Mouse (Mus musculus) left cerebral cortex, postnatal 10 days (tissue): ENCODE measurements around the gene Gm20696. TPM values are rescaled to one million over a fixed set of nuclear protein-coding genes. Genes with fewer than 3 reads are reported as not detected.

ENCODE experiments used
- DNase-seq, 2 experiments: peaks; one replicate each; pipeline ENCODE4 v3.0.0; 2021 to 2022; ENCODE audit warnings: low spot score in 2 of 2, mixed read lengths in 1 of 2; ENCODE audit errors: extremely low spot score in 1 of 2
- intact Hi-C: fragments of 180-260 bp; cut with DNase I; formaldehyde crosslinking; loops from one replicate; pipeline ENCODE4 v1.15.1; 2025
- total RNA-seq, 2 experiments: library from RNA; stranded (reverse); gene quantifications; 2 replicates each; pipeline ENCODE4 v1.2.3; 2021

Gene Gm20696
- total RNA-seq, 2 experiments from 2014 or later, result 7.0 to 7.9 TPM

DNA sequence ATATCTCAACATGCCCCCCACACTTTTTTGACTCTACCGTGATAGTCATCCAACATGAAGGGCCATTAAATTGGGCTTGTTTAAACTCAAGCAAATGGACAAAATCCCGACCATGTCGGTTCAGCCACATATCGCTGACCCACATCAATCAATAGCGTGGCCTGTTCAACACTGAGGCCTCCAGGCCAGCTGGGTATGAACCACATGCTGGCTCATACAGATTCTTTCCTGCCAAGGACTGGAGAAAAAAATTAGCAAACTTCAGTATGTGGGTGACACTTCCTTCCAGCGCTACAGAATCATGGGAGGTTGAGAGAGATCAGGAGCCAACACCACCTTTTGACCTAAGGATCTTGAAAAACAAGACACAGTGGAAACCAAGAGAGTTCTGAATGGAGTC is 294.6 kb downstream of the Gm20696 start:
- intact Hi-C loops, result no loop called here
- no peak for DNase-seq

- DNase-seq, result no peak
- intact Hi-C loops, result no loop called here
Measured at GRCm38 (mm10) chr6:99369931-99370330, 296.7 kb downstream of the Gm20696 start.

- intact Hi-C loops, result no loop called here
- DNase-seq, result no peak
Measured at GRCm38 (mm10) chr6:99369156-99369555, 297.4 kb downstream of the Gm20696 start.

DNA sequence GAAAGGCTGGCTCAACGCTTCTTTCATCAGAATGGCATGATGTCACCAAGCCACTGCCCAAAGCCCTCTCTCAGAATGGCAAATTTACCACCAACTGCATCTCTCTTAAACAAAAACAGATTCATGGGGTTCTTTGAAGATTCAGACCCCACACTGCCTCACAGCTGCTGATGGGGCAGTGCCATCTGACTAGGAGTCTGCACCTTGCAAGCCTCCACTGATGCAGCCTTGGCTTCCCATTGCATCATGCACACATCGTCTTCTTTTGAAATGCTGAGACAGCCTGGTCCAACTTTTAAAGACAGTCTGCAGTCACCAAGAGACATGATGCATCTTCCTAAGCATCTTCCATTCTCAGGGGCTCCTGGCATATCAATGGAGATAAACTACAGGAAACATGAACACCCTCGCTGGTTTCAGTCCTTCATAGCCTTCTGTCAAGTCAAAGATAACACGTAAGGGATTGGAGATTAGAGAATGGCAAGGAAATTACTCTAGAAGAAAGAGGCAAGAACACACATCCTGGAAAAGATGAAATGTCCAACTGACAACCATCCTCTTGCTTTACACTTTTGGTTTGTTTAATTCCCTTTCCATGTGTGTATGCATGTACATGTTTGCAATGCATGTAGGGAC is 298.4 kb downstream of the Gm20696 start:
- intact Hi-C loops, result no loop called here
- DNase-seq, result no peak

DNA sequence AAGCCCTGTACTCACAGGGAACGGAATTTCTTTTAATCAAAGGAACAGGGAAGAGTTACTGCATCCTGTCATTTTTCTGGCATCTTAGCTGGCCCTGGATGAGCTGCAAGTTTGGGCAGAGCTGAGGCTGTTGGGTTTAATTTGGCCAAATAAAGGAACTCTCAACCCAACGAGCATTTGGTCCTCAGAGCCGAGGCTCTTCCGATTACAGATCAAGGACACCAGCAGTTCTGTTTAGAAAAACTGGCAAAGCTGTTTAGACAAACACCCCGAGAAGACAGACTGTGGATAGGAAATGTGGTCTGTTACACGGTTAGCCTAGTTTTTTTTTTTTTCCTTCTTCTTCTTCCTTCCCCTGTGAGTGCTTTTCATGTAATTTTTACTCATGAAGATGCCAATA is 302.1 kb downstream of the Gm20696 start:
- intact Hi-C loops, result no loop called here

DNA sequence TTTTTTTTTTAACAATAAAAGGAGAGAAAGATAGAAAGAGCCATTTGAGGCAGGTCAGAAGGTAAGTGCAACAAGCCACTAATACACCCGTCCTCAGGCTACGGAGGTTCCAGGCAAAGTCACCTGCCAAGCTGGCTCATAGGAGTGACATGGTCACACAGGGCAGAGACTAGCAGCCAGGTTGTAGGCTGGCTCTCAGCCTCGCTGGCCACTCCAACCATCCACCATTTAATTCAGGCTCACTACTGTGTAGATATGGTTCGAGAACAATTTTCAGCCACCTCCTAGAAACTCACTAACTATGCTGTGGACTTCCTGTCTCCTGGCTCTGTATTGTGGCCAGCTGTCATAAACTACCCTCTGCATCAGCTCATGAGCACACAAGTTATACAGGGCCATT is 306.0 kb downstream of the Gm20696 start:
- DNase-seq, result no peak
- intact Hi-C loops, result no loop called here

More for the DNA sequence above, 302.1 kb downstream of the Gm20696 start:
- no peak for DNase-seq

DNA sequence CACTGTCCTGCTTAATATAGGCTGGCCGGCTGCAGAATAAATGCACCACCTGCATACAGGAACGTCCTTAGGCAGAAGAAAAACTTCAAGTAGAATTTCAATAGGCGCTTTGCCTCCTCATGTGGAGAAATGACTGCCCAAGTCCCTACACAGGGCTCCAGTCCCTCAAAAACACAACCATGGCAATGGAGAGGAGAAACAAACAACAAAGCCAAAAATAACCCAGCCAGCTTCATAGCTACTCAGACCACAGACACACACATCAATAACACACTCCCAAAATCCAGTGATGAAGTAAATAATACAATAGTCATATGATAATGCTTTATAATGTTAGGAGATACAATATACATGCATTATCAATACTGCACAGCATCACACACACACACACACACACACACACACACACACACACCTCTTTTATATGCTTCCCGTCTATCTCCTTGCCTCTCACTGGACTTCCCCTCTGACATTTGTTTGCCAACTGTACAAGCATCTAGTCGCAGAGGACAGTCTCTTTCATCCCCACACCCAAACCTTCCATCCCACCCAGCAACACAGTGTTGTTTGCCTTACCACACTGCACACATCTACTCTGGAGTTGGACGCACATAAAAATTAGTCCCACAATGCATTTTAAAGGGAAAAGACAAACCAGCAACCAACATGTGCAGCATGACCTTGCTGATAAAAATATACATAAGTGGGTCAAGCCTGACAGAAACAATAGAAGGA is 306.7 kb downstream of the Gm20696 start:
- no peak for DNase-seq
- intact Hi-C loops, result no loop called here

GRCm38 (mm10) chr6:99359036-99359698 is 307.4 kb downstream of the Gm20696 start:
- intact Hi-C loops, result no loop called here
- no peak for DNase-seq

DNA sequence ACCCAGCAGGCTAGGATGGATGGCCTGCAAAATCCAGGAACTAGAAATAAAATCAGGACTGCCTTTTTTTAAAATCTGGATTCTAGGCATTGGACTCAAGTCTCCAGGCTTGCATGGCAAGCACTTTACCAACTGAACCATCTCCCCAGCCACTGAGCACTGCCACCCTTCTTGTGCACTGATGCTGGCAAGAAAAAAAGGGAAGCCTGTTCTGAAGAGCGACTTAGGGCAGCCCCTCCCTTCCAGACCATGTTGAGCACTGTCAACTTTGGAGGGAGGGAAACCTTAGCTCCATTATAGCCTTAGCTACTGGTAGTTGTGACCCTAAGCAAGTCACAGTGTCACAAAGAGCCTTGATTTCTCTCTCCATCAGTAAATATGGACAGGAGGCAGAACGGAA is 308.7 kb downstream of the Gm20696 start:
- no peak for DNase-seq
- intact Hi-C loops, result no loop called here

- intact Hi-C loops, result no loop called here
- DNase-seq, result no peak
Measured at GRCm38 (mm10) chr6:99354338-99354737, 312.3 kb downstream of the Gm20696 start.

GRCm38 (mm10) chr6:99353441-99353840 is 313.2 kb downstream of the Gm20696 start:
- no peak for DNase-seq
- intact Hi-C loops, result no loop called here

- intact Hi-C loops, result no loop called here
- DNase-seq, result no peak
Measured at GRCm38 (mm10) chr6:99350566-99350965, 316.0 kb downstream of the Gm20696 start.

GRCm38 (mm10) chr6:99350156-99350555 is 316.4 kb downstream of the Gm20696 start:
- intact Hi-C loops, result no loop called here
- no peak for DNase-seq

DNA sequence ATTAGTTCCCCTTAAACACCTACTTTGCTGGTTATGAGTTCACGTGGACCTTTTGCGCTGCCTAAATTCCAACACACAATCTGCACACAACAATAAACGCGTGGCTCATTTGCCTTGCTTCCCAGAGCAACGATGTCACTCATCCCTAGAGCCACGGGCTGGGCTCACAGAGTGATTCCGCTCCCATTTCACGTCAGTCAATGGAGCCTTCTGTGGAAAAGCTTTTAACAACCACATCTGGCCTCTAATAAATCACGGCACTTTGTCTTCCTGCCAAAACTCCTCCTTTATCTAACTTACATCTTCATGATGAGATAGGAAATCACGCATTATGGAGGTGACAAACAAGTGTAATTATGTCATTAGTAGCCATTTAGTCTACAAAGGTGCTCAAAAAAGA is 318.8 kb downstream of the Gm20696 start:
- intact Hi-C loops, result no loop called here
- DNase-seq, result no peak

DNA sequence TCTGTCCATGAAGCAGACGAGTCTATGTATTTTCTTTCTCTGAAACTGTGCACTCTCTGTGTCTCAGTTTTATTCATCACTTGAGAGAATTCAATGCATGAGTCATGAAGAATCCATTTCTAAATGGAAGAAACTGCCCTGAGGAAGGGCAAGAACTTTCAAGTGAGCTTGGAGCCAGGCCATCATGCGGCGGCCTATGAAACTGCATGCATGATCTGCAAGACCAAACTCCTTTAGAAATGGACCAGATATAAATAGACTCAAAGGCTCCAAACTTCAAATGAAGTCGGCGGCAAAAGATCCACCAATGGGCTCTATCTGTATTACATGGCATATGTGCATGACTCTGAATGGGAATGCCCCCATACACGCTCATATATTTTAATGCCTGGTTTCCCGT is 321.6 kb downstream of the Gm20696 start:
- intact Hi-C loops, result no loop called here

DNA sequence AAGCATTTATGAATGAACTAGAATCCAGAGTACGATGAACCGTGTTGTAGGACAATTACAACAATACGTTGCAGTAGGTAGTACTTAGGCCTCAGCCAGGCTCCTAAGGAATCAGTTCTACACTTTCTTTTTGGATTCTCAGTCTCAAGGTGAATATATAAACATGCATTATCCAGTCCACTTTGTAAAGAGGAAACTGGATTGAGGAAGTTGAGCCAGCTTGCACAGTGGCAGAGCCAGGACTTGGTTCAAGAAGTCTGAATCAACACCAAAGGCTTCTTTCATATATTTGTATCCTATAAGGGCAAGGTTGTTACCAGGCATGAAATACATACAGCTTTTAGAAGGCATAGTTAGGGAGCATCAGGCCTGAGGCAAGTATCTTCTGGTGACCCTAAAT is 322.2 kb downstream of the Gm20696 start:
- intact Hi-C loops, result no loop called here

More for the DNA sequence above, 321.6 kb downstream of the Gm20696 start:
- no peak for DNase-seq

DNA sequence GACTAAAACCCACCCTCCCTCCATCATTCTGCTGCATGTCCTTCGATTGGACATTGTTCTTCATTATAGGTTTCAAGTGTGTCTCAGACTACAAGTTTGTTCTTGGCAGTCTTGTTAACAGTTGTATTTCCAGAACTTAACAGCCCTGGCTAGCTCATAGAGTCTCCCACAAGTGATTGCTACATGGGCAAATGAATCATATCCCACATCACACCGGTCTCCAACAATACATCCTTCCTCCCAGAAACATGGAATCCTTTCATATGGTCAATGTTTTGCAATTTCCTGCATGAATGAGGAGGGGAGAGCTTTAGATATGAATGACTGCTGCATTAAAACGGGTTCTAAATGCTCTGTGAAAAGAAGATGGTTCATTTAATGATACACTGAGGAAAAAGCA is 322.8 kb downstream of the Gm20696 start:
- intact Hi-C loops, result no loop called here
- no peak for DNase-seq

More for the DNA sequence above, 322.2 kb downstream of the Gm20696 start:
- DNase-seq, result no peak

GRCm38 (mm10) chr6:99342416-99342815 is 324.2 kb downstream of the Gm20696 start:
- intact Hi-C loops, result no loop called here
- no peak for DNase-seq

DNA sequence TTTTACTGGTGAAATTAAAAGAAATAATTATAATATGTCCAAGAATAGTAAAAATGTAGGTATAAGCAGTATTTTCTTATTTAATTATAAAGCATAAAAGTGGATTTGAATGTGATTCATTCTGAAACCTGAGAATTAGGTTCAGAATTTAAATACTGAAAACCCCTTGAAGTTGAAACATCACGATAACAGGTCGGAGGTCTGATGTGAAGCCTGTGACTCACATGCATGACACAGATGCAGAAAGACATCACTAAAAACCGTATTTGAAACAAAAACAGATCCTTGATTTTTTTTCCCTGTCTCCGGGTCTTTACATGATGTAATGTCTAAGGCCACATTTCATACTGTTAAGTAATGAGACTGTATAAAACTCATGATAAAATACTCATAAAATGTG is 325.7 kb downstream of the Gm20696 start:
- no peak for DNase-seq
- intact Hi-C loops, result no loop called here
